Mouse (Mus musculus): Measurements from ENCODE around the gene Hist1h1a. TPM values are rescaled to one million over a fixed set of nuclear protein-coding genes. Genes with fewer than 3 reads are reported as not detected.

The Hist1h1a gene
- polyA plus RNA-seq, 1 experiment from 2014 or later = 4.3 TPM

- Histone ChIP-seq H3K4me3 (no peak within 1 kb of the TSS), H3K27ac (no peak within 1 kb of the TSS), H3K9me3 (no peaks in the 10 kb centered on the region), H3K27me3 (no peaks in the 10 kb centered on the region), H3K9ac (no peak within 1 kb of the TSS), H3K4me1 (no peaks in the 10 kb centered on the region), H3K36me3 (no peaks in the 10 kb centered on the region), H3K4me2 (replicated peaks) (no peak within 1 kb of the TSS)
- WGBS = 89% methylated on average over 15 of the region's 15 CpGs
- ATAC-seq (ENCODE audit: low FRiP score, low read depth) = no peak
Measured at GRCm38 (mm10) chr13:23806422-23807052, 43.1 kb downstream of the Hist1h1a start, which contains the start of gene Slc17a2. TSS of gene Slc17a2 (plus strand) at chr13:23806993.

Small RNA genes within 50 kb of the gene (microRNA-seq; reads per million reads assigned to microRNA genes)
- gene Gm44314 (not detected), gene Gm44484 (not detected)

Other genes starting within 250 kb of the Hist1h1a start
- 4.1 and 8.4 TPM in 2 replicates for gene Hist1h4h, start 232.6 kb upstream of the Hist1h1a start, polyA plus RNA-seq (2015; fragmentation: Nextera tagmentation; extraction: Ambion mirVana)
- 9.3 and 10.0 TPM in 2 replicates for gene Hist1h2af, start 229.8 kb upstream of the Hist1h1a start, polyA plus RNA-seq (2015; fragmentation: Nextera tagmentation; extraction: Ambion mirVana)
- 9.8 and 10.9 TPM in 2 replicates for gene Hist1h3g, start 228.2 kb upstream of the Hist1h1a start, polyA plus RNA-seq (2015; fragmentation: Nextera tagmentation; extraction: Ambion mirVana)
- gene Hist1h2bh, start 220.3 kb upstream of the Hist1h1a start, polyA plus RNA-seq (2015; fragmentation: Nextera tagmentation; extraction: Ambion mirVana) = 0.74 and 1.0 TPM in 2 replicates
- 1.5 and 1.7 TPM in 2 replicates for gene Hist1h3f, start 219.6 kb upstream of the Hist1h1a start, polyA plus RNA-seq (2015; fragmentation: Nextera tagmentation; extraction: Ambion mirVana)
- gene Hist1h4f, start 212.0 kb upstream of the Hist1h1a start, polyA plus RNA-seq (2015; fragmentation: Nextera tagmentation; extraction: Ambion mirVana) = 1.0 and 1.9 TPM in 2 replicates
- 0.46 and 0.51 TPM in 2 replicates for gene Hist1h1d, start 210.4 kb upstream of the Hist1h1a start, polyA plus RNA-seq (2015; fragmentation: Nextera tagmentation; extraction: Ambion mirVana)
- 8.2 and 8.9 TPM in 2 replicates for gene Hist1h3e, start 201.3 kb upstream of the Hist1h1a start, polyA plus RNA-seq (2015; fragmentation: Nextera tagmentation; extraction: Ambion mirVana)
- 110 and 115 TPM in 2 replicates for gene Hist1h2ae, start 192.4 kb upstream of the Hist1h1a start, polyA plus RNA-seq (2015; fragmentation: Nextera tagmentation; extraction: Ambion mirVana)
- gene Hist1h2bg, start 192.3 kb upstream of the Hist1h1a start, polyA plus RNA-seq (2015; fragmentation: Nextera tagmentation; extraction: Ambion mirVana) = 11.2 and 14.4 TPM in 2 replicates
- gene Hist1h2bf, start 189.5 kb upstream of the Hist1h1a start, polyA plus RNA-seq (2015; fragmentation: Nextera tagmentation; extraction: Ambion mirVana) = 9.1 and 16.5 TPM in 2 replicates
- gene Hist1h2ad, start 189.3 kb upstream of the Hist1h1a start, polyA plus RNA-seq (2015; fragmentation: Nextera tagmentation; extraction: Ambion mirVana) = 1.0 and 3.0 TPM in 2 replicates
- gene Hist1h3d, start 187.9 kb upstream of the Hist1h1a start, polyA plus RNA-seq (2015; fragmentation: Nextera tagmentation; extraction: Ambion mirVana) = 7.8 and 8.4 TPM in 2 replicates
- 126 and 130 TPM in 2 replicates for gene Hist1h4d, start 182.1 kb upstream of the Hist1h1a start, polyA plus RNA-seq (2015; fragmentation: Nextera tagmentation; extraction: Ambion mirVana)
- gene Hist1h2be, start 142.5 kb upstream of the Hist1h1a start, polyA plus RNA-seq (2015; fragmentation: Nextera tagmentation; extraction: Ambion mirVana) = 2.0 and 2.5 TPM in 2 replicates
- 19.9 and 21.1 TPM in 2 replicates for gene Hist1h1e, start 141.1 kb upstream of the Hist1h1a start, polyA plus RNA-seq (2015; fragmentation: Nextera tagmentation; extraction: Ambion mirVana)
- gene Hist1h2ac, start 79.7 kb upstream of the Hist1h1a start, polyA plus RNA-seq (2015; fragmentation: Nextera tagmentation; extraction: Ambion mirVana) = 1.00 and 1.3 TPM in 2 replicates
- gene Hist1h2bc, start 79.5 kb upstream of the Hist1h1a start, polyA plus RNA-seq (2015; fragmentation: Nextera tagmentation; extraction: Ambion mirVana) = 35.3 and 35.7 TPM in 2 replicates
- 0.36 and 0.43 TPM in 2 replicates for gene Hist1h1t, start 67.9 kb upstream of the Hist1h1a start, polyA plus RNA-seq (2015; fragmentation: Nextera tagmentation; extraction: Ambion mirVana)
- 9.0 and 10.3 TPM in 2 replicates for gene Hist1h4c, start 65.2 kb upstream of the Hist1h1a start, polyA plus RNA-seq (2015; fragmentation: Nextera tagmentation; extraction: Ambion mirVana)
- gene Hfe, start 52.8 kb upstream of the Hist1h1a start, polyA plus RNA-seq (2015; fragmentation: Nextera tagmentation; extraction: Ambion mirVana) = 5.2 and 5.5 TPM in 2 replicates
- 22.0 and 23.8 TPM in 2 replicates for gene Hist1h1c, start 24.9 kb upstream of the Hist1h1a start, polyA plus RNA-seq (2015; fragmentation: Nextera tagmentation; extraction: Ambion mirVana)
- 17.7 and 20.6 TPM in 2 replicates for gene Hist1h3c, start 18.1 kb upstream of the Hist1h1a start, polyA plus RNA-seq (2015; fragmentation: Nextera tagmentation; extraction: Ambion mirVana)
- gene Hist1h2bb, start 16.9 kb upstream of the Hist1h1a start, polyA plus RNA-seq (2015; fragmentation: Nextera tagmentation; extraction: Ambion mirVana) = 2.2 and 3.1 TPM in 2 replicates
- 47.8 and 56.8 TPM in 2 replicates for gene Hist1h2ab, start 12.5 kb upstream of the Hist1h1a start, polyA plus RNA-seq (2015; fragmentation: Nextera tagmentation; extraction: Ambion mirVana)
- gene Hist1h3b, start 11.4 kb upstream of the Hist1h1a start, polyA plus RNA-seq (2015; fragmentation: Nextera tagmentation; extraction: Ambion mirVana) = 14.7 and 16.3 TPM in 2 replicates
- 7.2 and 13.5 TPM in 2 replicates for gene Hist1h4b, start 6.7 kb upstream of the Hist1h1a start, polyA plus RNA-seq (2015; fragmentation: Nextera tagmentation; extraction: Ambion mirVana)
- gene Hist1h4a, start 2.4 kb upstream of the Hist1h1a start, polyA plus RNA-seq (2015; fragmentation: Nextera tagmentation; extraction: Ambion mirVana) = 0.65 TPM in 1 of 2 replicates, not detected in the other
- gene Hist1h3a, start 1.3 kb upstream of the Hist1h1a start, polyA plus RNA-seq (2015; fragmentation: Nextera tagmentation; extraction: Ambion mirVana) = 11.8 and 14.9 TPM in 2 replicates
- not detected in 2 replicates for gene Trim38, start 6.2 kb downstream of the Hist1h1a start, polyA plus RNA-seq (2015; fragmentation: Nextera tagmentation; extraction: Ambion mirVana)
- gene Slc17a2, start 43.3 kb downstream of the Hist1h1a start, polyA plus RNA-seq (2015; fragmentation: Nextera tagmentation; extraction: Ambion mirVana) = not detected in 2 replicates
- 0.20 and 0.29 TPM in 2 replicates for gene Slc17a3, start 75.8 kb downstream of the Hist1h1a start, polyA plus RNA-seq (2015; fragmentation: Nextera tagmentation; extraction: Ambion mirVana)
- not detected in 2 replicates for gene Slc17a1, start 104.1 kb downstream of the Hist1h1a start, polyA plus RNA-seq (2015; fragmentation: Nextera tagmentation; extraction: Ambion mirVana)
- 0.06 TPM in 1 of 2 replicates, not detected in the other for gene Slc17a4, start 151.3 kb downstream of the Hist1h1a start, polyA plus RNA-seq (2015; fragmentation: Nextera tagmentation; extraction: Ambion mirVana)
- gene Hist1h2ba, start 170.5 kb downstream of the Hist1h1a start, polyA plus RNA-seq (2015; fragmentation: Nextera tagmentation; extraction: Ambion mirVana) = not detected in 2 replicates
- gene Hist1h2aa, start 170.8 kb downstream of the Hist1h1a start, polyA plus RNA-seq (2015; fragmentation: Nextera tagmentation; extraction: Ambion mirVana) = not detected in 2 replicates
- 0.27 TPM in 1 of 2 replicates, not detected in the other for gene Scgn, start 227.5 kb downstream of the Hist1h1a start, polyA plus RNA-seq (2015; fragmentation: Nextera tagmentation; extraction: Ambion mirVana)